Mouse (Mus musculus) cerebellum, adult 2 months (tissue): ENCODE data around the gene Tmem94. TPM values are rescaled to one million over a fixed set of nuclear protein-coding genes. Genes with fewer than 3 reads are reported as not detected.
"Not testable (repeated sequence)": the region's sequence is repeated elsewhere in the genome, so short reads cannot be mapped to it uniquely, and the experiment has no call there.

ENCODE experiments used
- DNase-seq, 2 experiments: peaks; one replicate each; pipeline ENCODE4 v3.0.0; 2021
- H3K27ac ChIP-seq: fragments of 200-500 bp; 2 replicates; pipeline ENCODE4 v1.5.1; 2012; ENCODE audit warnings: low read length, control low read depth, inconsistent platforms; ENCODE audit not compliant: insufficient read depth
- H3K27me3 ChIP-seq: fragments of 200-500 bp; 2 replicates; pipeline ENCODE4 v1.6.1; 2012; ENCODE audit warnings: inconsistent platforms, mild to moderate bottlenecking, low read length, moderate library complexity; ENCODE audit not compliant: control insufficient read depth, insufficient read depth
- H3K4me1 ChIP-seq: fragments of 200-500 bp; 2 replicates; pipeline ENCODE4 v1.6.1; 2011; ENCODE audit warnings: low read length; ENCODE audit not compliant: control insufficient read depth, insufficient read depth
- H3K4me3 ChIP-seq: fragments of 200-500 bp; replicated peaks from 2 replicates; pipeline ENCODE3; 2011; ENCODE audit warnings: mild to moderate bottlenecking, low read depth, low read length, control low read depth; ENCODE audit not compliant: insufficient read depth
- CTCF ChIP-seq: fragments of 200-500 bp; IDR thresholded peaks from 2 replicates; pipeline ENCODE4 v1.5.1; 2011; ENCODE audit warnings: low read depth, mild to moderate bottlenecking, control low read depth, low read length, moderate library complexity, borderline replicate concordance; ENCODE audit not compliant: insufficient read depth
- POLR2A ChIP-seq: fragments of 200-500 bp; IDR thresholded peaks from 2 replicates; pipeline ENCODE4 v1.6.1; 2011; ENCODE audit warnings: low read length, control low read depth, borderline replicate concordance; ENCODE audit not compliant: insufficient read depth
- WGBS: fragments of 180-500 bp; shearing (Covaris S2); methylation state at CpG from one replicate; pipeline ENCODE4 v1.1.7; 2018; 5-methylcytosine and 5-hydroxymethylcytosine counted together
- polyA plus RNA-seq: library from polyadenylated mRNA; depleted of rRNA; stranded (reverse); fragments of >200 nt; gene quantifications from 2 replicates; pipeline ENCODE4 v1.2.3, GENCODE M21; 2012

The Tmem94 gene
- polyA plus RNA-seq, 1 experiment = 54.2 TPM

GRCm38 (mm10) chr11:115749834-115750233 lies 15.4 kb upstream of the Tmem94 start:
- Histone ChIP-seq H3K4me1 (peaks cover 5% of the 10 kb centered on the region), H3K4me3 (no peak overlapping the region), H3K27me3 (no peaks in the 10 kb centered on the region; the same call in 1 of the 2 replicates), H3K27ac (no peak overlapping the region)
- TF ChIP-seq CTCF = no peak
- no peak for TF ChIP-seq POLR2A
- 14% methylated on average over 5 of the region's 5 CpGs for WGBS
- DNase-seq = peak in 1 of 2 experiments; percentile 56

- DNase-seq = no peak
- WGBS = 79% methylated on average over 2 of the region's 2 CpGs
These were observed 13.5 kb upstream of the Tmem94 start for GRCm38 (mm10) chr11:115751725-115752124.

DNA sequence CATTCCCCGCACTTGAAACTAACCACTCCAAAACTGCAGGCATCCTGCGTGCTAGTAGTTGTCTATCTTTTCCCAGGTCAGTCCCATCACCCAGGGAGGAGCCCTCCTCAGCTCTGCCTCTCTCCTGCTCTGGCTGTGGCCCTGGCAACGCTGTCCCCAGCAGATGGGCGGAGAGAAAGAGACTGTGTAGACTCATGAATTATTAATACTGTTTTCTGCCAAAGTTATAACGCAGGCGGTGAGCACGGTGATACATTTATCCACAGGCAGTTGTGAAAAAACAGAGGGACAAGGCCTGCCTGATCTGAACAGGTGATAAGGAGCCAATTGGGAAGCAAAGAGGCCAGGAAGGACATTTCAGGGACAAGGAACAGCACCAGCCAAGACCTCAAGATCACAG lies 12.6 kb upstream of the Tmem94 start:
- H3K27ac ChIP-seq = no peak overlapping the region
- peaks cover 5% of the 10 kb centered on the region for H3K4me1 ChIP-seq
- no peak overlapping the region for H3K4me3 ChIP-seq
- no peak for TF ChIP-seq CTCF
- no peak for TF ChIP-seq POLR2A
- DNase-seq = no peak
- WGBS = 40% methylated on average over 7 of the region's 7 CpGs
- no peaks in the 10 kb centered on the region for H3K27me3 ChIP-seq

More at GRCm38 (mm10) chr11:115751725-115752124, 13.5 kb upstream of the Tmem94 start:
- no peak overlapping the region for H3K27ac ChIP-seq
- peaks cover 5% of the 10 kb centered on the region for H3K4me1 ChIP-seq
- no peak overlapping the region for H3K4me3 ChIP-seq
- no peaks in the 10 kb centered on the region; the same call in 1 of the 2 replicates for H3K27me3 ChIP-seq
- TF ChIP-seq CTCF (no peak), POLR2A (no peak)

DNA sequence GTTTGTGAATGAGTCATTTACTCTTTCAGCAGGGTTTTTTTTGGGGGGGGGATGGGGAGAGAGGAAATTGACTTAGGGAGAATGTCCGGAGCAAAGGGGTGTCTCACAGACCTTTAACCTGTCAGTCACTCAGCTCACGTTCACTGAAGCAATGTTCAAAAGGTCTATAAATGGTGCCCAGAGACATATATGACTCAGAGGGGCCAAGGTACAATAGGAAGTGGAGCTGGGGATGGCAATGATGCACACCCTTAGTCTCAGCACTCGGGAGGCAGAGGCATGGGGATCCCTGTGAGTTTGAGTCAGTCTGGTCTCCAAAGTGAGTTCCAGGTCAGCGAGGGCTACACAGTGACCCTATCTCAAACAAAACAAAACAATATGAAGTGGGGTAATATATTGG lies 11.7 kb upstream of the Tmem94 start:
- TF ChIP-seq CTCF (no peak), POLR2A (no peak)
- H3K27me3 ChIP-seq = no peaks in the 10 kb centered on the region
- no peak for DNase-seq
- no peak overlapping the region for H3K4me3 ChIP-seq
- peaks cover 5% of the 10 kb centered on the region for H3K4me1 ChIP-seq
- WGBS = 85% methylated on average over 4 of the region's 4 CpGs
- no peak overlapping the region for H3K27ac ChIP-seq

- WGBS = 95% methylated on average over 7 of the region's 7 CpGs
- not testable (repeated sequence) for DNase-seq, H3K4me1 ChIP-seq, H3K27ac ChIP-seq, H3K4me3 ChIP-seq, H3K27me3 ChIP-seq
These were observed 3.1 kb upstream of the Tmem94 start for GRCm38 (mm10) chr11:115762176-115762575.

GRCm38 (mm10) chr11:115764698-115765097 lies 535 bp upstream of the Tmem94 start:
- Histone ChIP-seq H3K4me1 (no peaks in the 10 kb centered on the region; the same call in 1 of the 2 replicates), H3K4me3 (peak overlapping the region; percentile 51), H3K27ac (no peak overlapping the region), H3K27me3 (no peaks in the 10 kb centered on the region)
- 14% methylated on average over 2 of the region's 2 CpGs for WGBS
- no peak for DNase-seq
- no peak for TF ChIP-seq CTCF

DNA sequence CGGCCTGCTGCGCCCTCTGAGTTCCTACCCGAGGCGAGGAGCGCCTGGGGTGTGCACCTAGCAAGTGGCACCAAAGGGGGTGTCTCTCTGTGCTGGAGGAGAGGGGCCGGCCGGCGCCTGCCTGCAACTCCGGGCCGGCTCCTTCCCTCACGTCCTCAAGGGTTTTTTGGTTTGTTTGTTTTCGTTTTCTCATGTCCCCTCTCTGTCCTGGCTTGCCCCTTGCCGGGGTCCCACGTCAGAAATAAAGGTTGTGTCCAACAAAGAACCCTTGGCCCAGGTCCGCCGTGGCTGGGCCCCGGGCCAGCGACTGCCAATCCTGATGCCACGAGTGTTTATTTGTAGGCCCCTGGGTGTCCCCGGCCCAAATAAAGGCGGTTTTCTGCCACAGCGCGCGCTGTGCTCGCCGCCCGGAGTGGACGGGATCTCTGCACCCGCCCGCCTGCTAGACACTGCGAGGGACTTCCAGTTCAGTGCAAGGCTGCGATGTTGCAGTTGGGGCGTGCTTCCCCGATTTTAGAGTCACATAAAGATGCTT lies 441 bp downstream of the Tmem94 start:
- TF ChIP-seq CTCF = no peak
- TF ChIP-seq POLR2A = no peak
- H3K27ac ChIP-seq = peak overlapping the region; percentile 86
- WGBS = under 1% methylated on average over 33 of the region's 34 CpGs
- DNase-seq = peak in 1 of 2 experiments; percentile 67
- H3K4me1 ChIP-seq = peaks cover 2% of the 10 kb centered on the region; the same call in 1 of the 2 replicates
- peak overlapping the region; percentile 85 for H3K4me3 ChIP-seq
- no peaks in the 10 kb centered on the region for H3K27me3 ChIP-seq

GRCm38 (mm10) chr11:115766356-115766943 lies 1.2 kb downstream of the Tmem94 start:
- H3K4me3 ChIP-seq = peak overlapping the region; percentile 85
- TF ChIP-seq POLR2A = no peak
- no peak for TF ChIP-seq CTCF
- peak overlapping the region; percentile 86 for H3K27ac ChIP-seq
- H3K27me3 ChIP-seq = no peaks in the 10 kb centered on the region
- WGBS = 17% methylated on average over 13 of the region's 13 CpGs
- DNase-seq = peak; percentile 46 to 49
- H3K4me1 ChIP-seq = peaks cover 3% of the 10 kb centered on the region; the same call in 1 of the 2 replicates
